Mouse (Mus musculus) CD4-positive, CD25-positive, alpha-beta regulatory T cell, adult 2 months (primary cell): Measurements from ENCODE around the gene Olfr146.

Experiments used
- DNase-seq: peaks from one replicate; pipeline ENCODE4 v3.0.0-alpha.2; 2012; ENCODE audit warnings: low read depth, low spot score

Gene Olfr146

GRCm38 (mm10) chr9:39023277-39023676 lies at the start of gene Olfr146:
TSS of gene Olfr146 (minus strand) at chr9:39023377.
- DNase-seq: no peak

GRCm38 (mm10) chr9:39064851-39065250 lies 41.7 kb upstream of the Olfr146 start, which contains the start of gene Olfr937:
TSS of gene Olfr937 (minus strand) at chr9:39064951.
- no peak for DNase-seq

GRCm38 (mm10) chr9:38999583-38999982 lies 23.6 kb downstream of the Olfr146 start, which contains the start of gene Olfr935:
TSS of gene Olfr935 (minus strand) at chr9:38999683.
- no peak for DNase-seq

- no peak for DNase-seq
Measured at GRCm38 (mm10) chr9:38988215-38988614, 35.0 kb downstream of the Olfr146 start, which contains the start of gene Olfr934. TSS of gene Olfr934 (minus strand) at chr9:38988315.

- DNase-seq: no peak
Measured at GRCm38 (mm10) chr9:38972013-38972412, 51.2 kb downstream of the Olfr146 start, which contains the start of gene Olfr933. TSS of gene Olfr933 (plus strand) at chr9:38972313.
